Mouse (Mus musculus) frontal cortex, postnatal 14 days (tissue): ENCODE data around the gene Gtf2ird1.
"Not testable (repeated sequence)": the region's sequence is repeated elsewhere in the genome, so short reads cannot be mapped to it uniquely, and the experiment has no call there.

Experiments
- DNase-seq, 2 experiments: peaks; one replicate each; pipeline ENCODE4 v3.0.0; 2022; ENCODE audit warnings: low spot score in 2 of 2

Gtf2ird1 gene

DNA sequence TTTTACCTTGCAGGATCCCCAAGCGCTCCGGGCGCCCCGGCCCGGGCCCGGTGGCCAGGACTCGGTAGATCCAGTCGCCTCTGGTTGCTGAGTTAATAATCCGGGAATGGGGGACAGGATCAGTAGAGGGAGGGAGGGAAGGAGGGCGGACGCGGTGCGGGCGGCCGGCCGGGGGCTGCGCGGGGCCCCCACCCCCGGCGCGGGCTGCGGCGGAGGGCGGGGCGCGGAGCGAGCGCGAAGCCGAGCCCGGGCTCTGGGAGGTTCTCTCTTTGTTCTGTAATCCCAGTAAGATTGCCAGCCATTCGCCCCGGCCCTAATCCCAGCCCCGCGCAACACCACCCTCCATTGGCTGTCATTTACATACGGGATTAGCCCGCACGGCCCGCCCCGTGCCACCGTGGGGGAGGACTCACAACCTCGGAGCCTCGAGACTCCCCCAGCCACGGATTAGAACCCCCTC lies at the start of gene Gtf2ird1:
Gene Gtf2ird1, minus strand, starts transcription at position 214 of the 460 bp plus-strand sequence.
- peak; percentile 67 to 79 for DNase-seq

DNA sequence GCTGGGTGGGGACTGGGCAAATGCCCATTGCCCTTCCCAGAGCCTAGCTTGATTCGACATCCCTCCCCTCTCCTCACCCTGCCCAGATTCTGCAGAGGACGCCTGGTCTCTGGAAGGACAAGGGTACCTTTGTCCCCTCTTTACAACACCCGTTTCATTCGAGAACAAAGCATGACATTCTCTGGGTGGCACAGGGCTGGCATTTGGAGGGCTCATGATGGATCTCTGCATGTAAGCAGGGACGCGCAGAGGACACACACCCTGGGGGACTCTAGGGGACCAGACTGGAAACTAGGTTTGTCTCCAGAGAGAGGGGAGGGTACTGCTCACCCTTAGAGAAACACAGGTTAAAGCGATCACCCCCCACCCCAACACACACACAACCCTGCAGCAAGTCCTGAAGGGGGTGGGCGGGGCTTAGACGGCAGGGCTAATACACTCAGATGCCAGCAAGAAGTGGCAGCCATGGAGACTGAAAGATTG lies 49.3 kb upstream of the Gtf2ird1 start:
- DNase-seq, result no peak

DNA sequence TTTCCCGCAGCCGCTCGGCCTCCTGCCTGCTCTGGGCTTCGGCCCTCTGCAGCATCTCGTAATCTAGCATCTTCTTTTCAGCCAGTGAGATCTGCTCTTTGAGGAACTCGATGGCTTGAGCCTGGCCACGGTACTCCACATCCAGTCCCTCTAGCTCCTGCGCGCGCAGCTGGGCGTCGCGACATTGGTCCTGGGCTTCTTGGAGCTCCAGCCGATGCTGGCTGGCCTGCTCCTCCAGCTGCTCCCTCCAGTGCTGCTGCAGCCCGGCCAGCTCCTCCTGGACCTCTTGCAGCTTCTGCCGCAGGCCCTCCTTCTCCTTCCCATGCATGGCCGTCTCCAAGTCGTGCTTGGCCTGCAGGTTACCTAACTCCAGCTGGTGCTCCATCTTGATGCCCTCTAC lies 46.1 kb upstream of the Gtf2ird1 start:
- DNase-seq, result no peak

DNA sequence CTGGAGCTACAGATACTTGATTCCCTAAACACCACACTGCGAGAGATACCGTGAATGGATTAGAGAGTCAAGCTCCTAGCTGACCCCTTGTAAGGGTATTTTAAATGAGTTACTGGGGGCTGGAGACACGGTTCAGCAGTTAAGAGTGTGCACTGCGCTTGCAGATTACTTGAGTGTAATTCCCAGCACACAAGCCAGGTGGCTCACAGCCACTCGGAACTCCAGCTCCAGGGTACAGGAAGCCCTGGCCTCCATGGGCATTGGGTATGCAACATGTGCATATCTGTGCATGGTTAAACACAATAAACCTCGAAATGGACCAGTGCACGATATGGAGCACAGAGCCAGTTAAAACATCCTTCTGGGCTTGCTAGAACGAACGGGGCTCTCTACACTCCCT lies 44.9 kb upstream of the Gtf2ird1 start:
- DNase-seq, result no peak

- no peak for DNase-seq
These were observed 44.2 kb upstream of the Gtf2ird1 start for GRCm38 (mm10) chr5:134500681-134501080.

DNA sequence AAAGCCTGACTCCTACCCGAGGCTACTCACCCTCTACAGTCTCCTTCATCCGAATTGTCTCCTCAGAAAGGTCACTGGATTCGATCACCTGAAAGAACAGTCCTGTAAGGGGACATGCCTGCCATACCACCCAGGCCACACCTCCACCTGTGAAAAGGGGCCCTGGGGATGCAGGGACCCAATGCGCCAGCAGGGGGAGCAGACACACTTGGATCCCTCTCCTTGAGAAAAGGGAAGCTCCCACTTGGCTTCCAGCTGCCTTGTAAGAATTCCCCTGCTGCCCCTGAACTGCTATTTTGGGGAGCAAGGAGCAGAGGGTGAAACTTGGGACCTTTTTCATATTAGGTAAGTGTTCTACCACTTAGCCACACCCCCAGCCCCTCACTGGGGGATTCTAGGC lies 43.5 kb upstream of the Gtf2ird1 start:
- DNase-seq, result peak in 1 of 2 experiments; percentile 63

DNA sequence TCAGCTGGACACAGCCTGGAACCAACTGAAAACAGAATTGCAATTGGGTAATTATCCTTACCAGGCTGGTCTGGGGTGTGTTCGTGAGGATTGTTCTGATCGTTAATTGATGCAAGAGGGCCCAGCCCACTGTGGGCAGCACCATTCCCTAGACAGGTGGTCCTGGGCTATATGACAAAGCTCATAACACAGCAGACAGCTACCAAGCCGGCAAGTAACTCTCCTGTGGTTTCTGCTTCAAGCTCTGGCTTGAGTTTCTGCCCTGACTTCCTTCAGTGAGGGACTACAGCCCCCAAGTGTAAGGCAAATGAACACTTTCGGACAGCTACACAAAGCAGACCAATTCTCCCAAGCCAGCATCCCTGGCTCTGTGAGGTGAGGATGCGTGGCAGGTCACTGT lies 40.5 kb upstream of the Gtf2ird1 start:
- peak in 1 of 2 experiments; percentile 1 for DNase-seq

DNA sequence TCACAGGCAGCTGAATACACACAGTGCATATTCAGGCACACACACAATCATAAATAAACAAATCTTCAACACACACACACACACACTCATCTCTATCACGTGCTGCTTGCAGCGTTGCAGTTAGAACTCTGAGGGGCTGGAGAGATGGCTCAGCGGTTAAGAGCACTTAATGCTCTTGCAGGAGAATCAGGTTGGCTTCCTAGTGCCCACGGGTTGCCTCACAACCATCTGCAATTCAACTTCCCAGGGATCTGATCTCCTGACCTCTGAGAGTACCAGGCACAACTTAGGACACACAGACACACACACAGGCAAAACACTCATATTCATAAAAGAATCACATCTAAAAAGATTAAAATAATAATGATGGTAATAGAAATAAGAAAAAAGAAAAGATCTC lies 39.3 kb upstream of the Gtf2ird1 start:
- no peak for DNase-seq

DNA sequence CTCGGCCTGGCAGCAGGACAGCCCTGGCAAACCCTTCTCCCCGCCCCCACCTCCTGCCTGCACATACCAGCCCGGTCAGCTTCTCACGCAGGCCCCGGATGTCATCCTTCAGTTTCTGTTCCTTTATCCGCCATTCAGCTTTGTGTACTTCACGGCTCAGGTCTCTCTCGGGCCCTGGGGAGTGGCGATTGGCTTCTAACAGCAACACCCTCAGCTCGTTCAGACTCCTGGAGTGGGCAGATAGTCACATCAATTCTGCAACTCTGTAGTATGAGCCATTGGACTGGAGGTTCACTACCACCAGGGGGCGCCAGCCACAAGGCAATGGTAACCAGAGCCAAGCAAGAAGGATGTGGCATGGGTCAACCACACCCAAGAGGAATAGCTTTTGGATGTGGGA lies 37.6 kb upstream of the Gtf2ird1 start:
- DNase-seq, result peak; percentile 82 to 85

GRCm38 (mm10) chr5:134492956-134493355 lies 36.4 kb upstream of the Gtf2ird1 start:
- no peak for DNase-seq

GRCm38 (mm10) chr5:134491712-134492417 lies 35.3 kb upstream of the Gtf2ird1 start:
- peak; percentile 72 to 76 for DNase-seq

GRCm38 (mm10) chr5:134491206-134491605 lies 34.7 kb upstream of the Gtf2ird1 start:
- DNase-seq, result no peak

GRCm38 (mm10) chr5:134490465-134490864 lies 33.9 kb upstream of the Gtf2ird1 start:
- DNase-seq, result no peak

GRCm38 (mm10) chr5:134489583-134489982 lies 33.1 kb upstream of the Gtf2ird1 start:
- DNase-seq, result no peak

DNA sequence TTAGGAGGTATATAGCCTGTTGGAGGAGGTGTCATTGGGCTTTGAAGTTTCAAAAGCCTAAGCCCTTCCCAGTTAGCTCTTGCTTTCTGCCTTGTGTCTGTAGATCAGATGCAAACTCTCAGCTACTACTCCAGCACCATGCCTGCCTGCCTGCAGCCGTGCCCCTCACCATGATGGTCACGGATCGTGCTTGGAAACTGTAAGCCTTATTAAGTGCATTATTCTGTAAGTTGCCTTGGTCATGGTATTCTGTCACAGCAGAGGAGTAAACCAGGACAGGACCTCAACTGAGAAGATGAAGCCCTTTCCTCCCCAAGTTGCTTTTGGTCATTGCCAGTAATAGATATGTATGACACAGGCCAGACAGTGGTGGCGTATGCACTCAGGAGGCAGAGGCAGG lies 32.1 kb upstream of the Gtf2ird1 start:
- DNase-seq, result no peak

DNA sequence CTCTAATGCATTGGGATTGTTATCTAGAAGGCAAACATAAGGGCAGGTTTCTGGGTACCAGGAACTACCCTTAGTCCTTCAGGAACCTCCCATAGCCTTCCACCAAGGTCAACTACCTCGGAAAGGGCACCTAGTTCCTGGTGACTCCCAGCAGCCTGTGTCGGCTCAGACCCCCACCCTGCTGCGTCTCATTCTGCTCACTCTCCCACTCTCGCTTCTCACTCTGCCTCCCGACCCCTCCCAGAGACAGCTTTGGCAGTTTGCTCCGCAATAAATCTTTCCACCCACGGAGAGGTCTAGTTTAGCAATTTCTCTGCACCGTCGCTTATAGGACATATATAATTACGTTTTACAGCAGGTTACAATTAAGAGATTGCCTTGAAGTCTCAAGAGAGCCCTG lies 31.5 kb upstream of the Gtf2ird1 start:
- no peak for DNase-seq

DNA sequence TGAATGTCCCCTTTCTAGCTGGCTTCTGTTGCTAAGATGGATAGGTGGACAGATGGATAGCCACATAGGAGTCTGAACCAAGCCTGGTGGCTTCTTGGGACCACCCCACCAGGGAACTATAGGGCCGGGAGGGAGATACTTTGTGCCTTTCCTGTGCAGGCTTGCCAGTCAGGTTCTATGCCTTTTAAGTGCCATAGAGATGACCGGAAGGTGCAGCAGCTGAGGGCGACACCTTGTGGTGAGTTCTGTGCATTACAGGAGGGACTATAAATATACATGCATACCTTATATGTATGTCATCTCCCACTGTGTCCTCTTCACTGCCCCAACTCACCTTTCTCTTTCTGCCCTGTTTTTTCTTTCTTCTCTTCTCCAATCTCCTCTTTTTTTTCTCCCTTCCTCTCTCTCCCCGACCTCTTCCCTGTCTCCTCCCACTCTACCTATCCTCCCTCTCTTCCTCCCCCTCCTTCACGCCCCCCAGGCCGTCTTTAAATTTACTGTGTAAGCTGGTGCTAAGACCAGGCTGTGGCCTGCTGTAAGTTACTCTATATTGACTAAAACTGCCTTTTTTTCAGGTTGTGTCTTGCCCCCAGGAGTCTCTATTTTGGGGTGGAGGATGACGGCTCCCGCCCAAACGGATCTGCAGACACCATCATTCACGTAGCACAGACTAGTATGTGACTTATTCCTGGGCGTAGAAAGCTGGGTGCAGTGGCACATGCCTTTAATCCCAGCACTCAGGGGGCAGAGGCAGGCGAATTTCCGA lies 29.6 kb upstream of the Gtf2ird1 start:
- DNase-seq, result peak in 1 of 2 experiments; percentile 63

GRCm38 (mm10) chr5:134485183-134485730 lies 28.7 kb upstream of the Gtf2ird1 start:
- no peak for DNase-seq

- no peak for DNase-seq
These were observed 26.8 kb upstream of the Gtf2ird1 start for GRCm38 (mm10) chr5:134483291-134483690.

DNA sequence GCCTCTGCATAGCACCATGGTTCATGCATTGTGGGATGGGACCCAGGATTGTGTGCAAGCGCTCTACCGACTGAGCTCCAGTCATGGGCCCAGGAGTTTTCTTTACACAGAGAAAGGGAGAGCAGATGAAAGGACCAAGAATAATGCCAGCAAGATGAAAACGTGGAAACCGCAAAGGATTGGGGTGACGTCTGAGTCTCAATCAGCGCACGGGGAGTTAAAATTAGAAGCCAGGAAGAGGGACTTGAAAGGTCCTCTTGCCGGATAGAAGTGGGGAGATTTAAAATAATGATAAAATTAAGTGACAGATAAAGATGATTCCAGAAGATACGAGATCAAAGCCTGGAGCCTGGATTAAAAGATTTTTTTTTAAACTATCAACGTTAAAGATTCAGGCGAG lies 25.8 kb upstream of the Gtf2ird1 start:
- DNase-seq, result no peak

GRCm38 (mm10) chr5:134478886-134479285 lies 22.4 kb upstream of the Gtf2ird1 start:
- DNase-seq, result not testable (repeated sequence)

DNA sequence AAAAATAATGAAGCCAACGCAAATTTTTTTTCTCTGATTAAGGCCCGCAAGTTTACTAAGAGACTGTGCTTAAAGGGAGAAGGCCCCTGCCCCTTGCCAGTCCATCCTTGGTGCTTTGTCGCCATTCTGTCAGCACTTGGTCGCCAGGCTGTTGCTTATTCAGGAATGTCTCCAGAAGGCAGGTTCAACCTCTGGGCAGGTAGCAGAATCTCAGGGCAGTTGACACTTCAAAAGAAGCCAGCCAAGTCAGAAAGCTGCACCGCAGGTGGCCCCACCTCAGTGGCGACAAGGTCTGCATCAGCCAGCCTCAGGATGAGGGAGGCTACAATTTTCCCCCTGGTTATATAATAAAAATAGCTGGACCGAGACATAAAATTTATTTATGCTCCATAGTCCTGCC lies 19.2 kb upstream of the Gtf2ird1 start:
- not testable (repeated sequence) for DNase-seq
